Mouse (Mus musculus): ENCODE measurements at regions not wholly inside any gene's neighbourhood (a gene's known extent, or its start where the extent isn't known, plus 50 kb on each side); places are given as distances from the start of the nearest gene placed in this dataset.

- 60% methylated on average over 5 of the region's 5 CpGs for WGBS
- ATAC-seq (ENCODE audit: low FRiP score, low read depth) (no peak), DNase-seq (ENCODE audit: low spot score) (no peak)
Measured at GRCm38 (mm10) chr7:133256831-133257230, 132.7 kb upstream of the Ctbp2 start.

GRCm38 (mm10) chr7:133244601-133245000, 120.4 kb upstream of the Ctbp2 start:
- Histone ChIP-seq H3K27me3 (ENCODE audit: control insufficient read depth, insufficient read depth, low read length) (no peaks in the 10 kb centered on the region), H3K4me3 (replicated peaks; ENCODE audit: low read length) (no peak overlapping the region), H3K36me3 (ENCODE audit: control insufficient read depth, insufficient read depth, low read length) (no peaks in the 10 kb centered on the region), H3K27ac (replicated peaks; ENCODE audit: low read depth, low read length) (no peak overlapping the region), H3K4me1 (ENCODE audit: control insufficient read depth, insufficient read depth, low read length) (no peaks in the 10 kb centered on the region), H3K4me2 (replicated peaks; ENCODE audit: low read depth, low read length, severe bottlenecking) (no peak overlapping the region), H3K9ac (ENCODE audit: low read depth, low read length, severe bottlenecking) (no peak overlapping the region), H3K9me3 (ENCODE audit: control insufficient read depth, low read length) (no peaks in the 10 kb centered on the region)
- ATAC-seq (ENCODE audit: low FRiP score, low read depth): no peak
- 37% methylated on average over 11 of the region's 11 CpGs for WGBS
- DNase-seq (ENCODE audit: low spot score): no peak
- TF ChIP-seq POLR2A (IDR thresholded peaks at IDR 0.05; ENCODE audit: borderline replicate concordance, extremely low read depth, insufficient read depth, insufficient read length): no peak

More at GRCm38 (mm10) chr7:133256831-133257230, 132.7 kb upstream of the Ctbp2 start:
- no peak overlapping the region for H3K4me3 ChIP-seq (replicated peaks; ENCODE audit: low read length)
- no peaks in the 10 kb centered on the region for H3K4me1 ChIP-seq (ENCODE audit: control insufficient read depth, insufficient read depth, low read length)
- H3K9ac ChIP-seq (ENCODE audit: low read depth, low read length, severe bottlenecking): no peak overlapping the region
- H3K27ac ChIP-seq (replicated peaks; ENCODE audit: low read depth, low read length): no peak overlapping the region
- H3K36me3 ChIP-seq (ENCODE audit: control insufficient read depth, insufficient read depth, low read length): no peaks in the 10 kb centered on the region
- H3K9me3 ChIP-seq (ENCODE audit: control insufficient read depth, low read length): no peaks in the 10 kb centered on the region
- H3K27me3 ChIP-seq (ENCODE audit: control insufficient read depth, insufficient read depth, low read length): no peaks in the 10 kb centered on the region
- no peak for TF ChIP-seq POLR2A (IDR thresholded peaks at IDR 0.05; ENCODE audit: borderline replicate concordance, extremely low read depth, insufficient read depth, insufficient read length)
- H3K4me2 ChIP-seq (replicated peaks; ENCODE audit: low read depth, low read length, severe bottlenecking): no peak overlapping the region

GRCm38 (mm10) chr7:133234326-133234725, 110.2 kb upstream of the Ctbp2 start:
- Histone ChIP-seq H3K9ac (ENCODE audit: low read depth, low read length, severe bottlenecking) (no peak overlapping the region), H3K4me2 (replicated peaks; ENCODE audit: low read depth, low read length, severe bottlenecking) (no peak overlapping the region), H3K9me3 (ENCODE audit: control insufficient read depth, low read length) (no peaks in the 10 kb centered on the region), H3K27me3 (ENCODE audit: control insufficient read depth, insufficient read depth, low read length) (no peaks in the 10 kb centered on the region), H3K4me3 (replicated peaks; ENCODE audit: low read length) (no peak overlapping the region), H3K27ac (replicated peaks; ENCODE audit: low read depth, low read length) (no peak overlapping the region), H3K4me1 (ENCODE audit: control insufficient read depth, insufficient read depth, low read length) (no peaks in the 10 kb centered on the region), H3K36me3 (ENCODE audit: control insufficient read depth, insufficient read depth, low read length) (no peaks in the 10 kb centered on the region)
- no peak for TF ChIP-seq POLR2A (IDR thresholded peaks at IDR 0.05; ENCODE audit: borderline replicate concordance, extremely low read depth, insufficient read depth, insufficient read length)
- WGBS: 80% methylated on average over 5 of the region's 5 CpGs
- ATAC-seq (ENCODE audit: low FRiP score, low read depth) (no peak), DNase-seq (ENCODE audit: low spot score) (no peak)

GRCm38 (mm10) chr7:133232889-133233441, 108.8 kb upstream of the Ctbp2 start:
- H3K4me1 ChIP-seq (ENCODE audit: control insufficient read depth, insufficient read depth, low read length): no peaks in the 10 kb centered on the region
- no peak for DNase-seq (ENCODE audit: low spot score)
- no peaks in the 10 kb centered on the region for H3K36me3 ChIP-seq (ENCODE audit: control insufficient read depth, insufficient read depth, low read length)
- 85% methylated on average over 10 of the region's 10 CpGs for WGBS
- H3K4me2 ChIP-seq (replicated peaks; ENCODE audit: low read depth, low read length, severe bottlenecking): no peak overlapping the region
- ATAC-seq (ENCODE audit: low FRiP score, low read depth): no peak
- H3K4me3 ChIP-seq (replicated peaks; ENCODE audit: low read length): no peak overlapping the region
- no peak for TF ChIP-seq POLR2A (IDR thresholded peaks at IDR 0.05; ENCODE audit: borderline replicate concordance, extremely low read depth, insufficient read depth, insufficient read length)
- no peak overlapping the region for H3K9ac ChIP-seq (ENCODE audit: low read depth, low read length, severe bottlenecking)
- H3K9me3 ChIP-seq (ENCODE audit: control insufficient read depth, low read length): no peaks in the 10 kb centered on the region
- no peaks in the 10 kb centered on the region for H3K27me3 ChIP-seq (ENCODE audit: control insufficient read depth, insufficient read depth, low read length)
- no peak overlapping the region for H3K27ac ChIP-seq (replicated peaks; ENCODE audit: low read depth, low read length)

- no peak overlapping the region for H3K4me2 ChIP-seq (replicated peaks; ENCODE audit: low read depth, low read length, severe bottlenecking)
- TF ChIP-seq POLR2A (IDR thresholded peaks at IDR 0.05; ENCODE audit: borderline replicate concordance, extremely low read depth, insufficient read depth, insufficient read length): no peak
- no peak overlapping the region for H3K9ac ChIP-seq (ENCODE audit: low read depth, low read length, severe bottlenecking)
- ATAC-seq (ENCODE audit: low FRiP score, low read depth) (no peak), DNase-seq (ENCODE audit: low spot score) (no peak)
- H3K36me3 ChIP-seq (ENCODE audit: control insufficient read depth, insufficient read depth, low read length): no peaks in the 10 kb centered on the region
- no peaks in the 10 kb centered on the region for H3K4me1 ChIP-seq (ENCODE audit: control insufficient read depth, insufficient read depth, low read length)
- H3K9me3 ChIP-seq (ENCODE audit: control insufficient read depth, low read length): no peaks in the 10 kb centered on the region
- H3K27ac ChIP-seq (replicated peaks; ENCODE audit: low read depth, low read length): no peak overlapping the region
- no peaks in the 10 kb centered on the region for H3K27me3 ChIP-seq (ENCODE audit: control insufficient read depth, insufficient read depth, low read length)
- 65% methylated on average over 3 of the region's 3 CpGs for WGBS
- no peak overlapping the region for H3K4me3 ChIP-seq (replicated peaks; ENCODE audit: low read length)
Measured at GRCm38 (mm10) chr7:133230806-133231205, 106.7 kb upstream of the Ctbp2 start.
